Mouse (Mus musculus) effector memory CD4-positive, alpha-beta T cell, adult 7 months (primary cell): Measurements from ENCODE around the gene Trim43a. TPM values are rescaled to one million over a fixed set of nuclear protein-coding genes. Genes with fewer than 3 reads are reported as not detected.

Source experiments
- polyA plus RNA-seq: library from polyadenylated mRNA; unstranded; fragments of 100-300 nt; shearing (Covaris generic); gene quantifications from one replicate; pipeline ENCODE4 v1.2.1, GENCODE M21; 2017

The Trim43a gene
- polyA plus RNA-seq = not detected

DNA sequence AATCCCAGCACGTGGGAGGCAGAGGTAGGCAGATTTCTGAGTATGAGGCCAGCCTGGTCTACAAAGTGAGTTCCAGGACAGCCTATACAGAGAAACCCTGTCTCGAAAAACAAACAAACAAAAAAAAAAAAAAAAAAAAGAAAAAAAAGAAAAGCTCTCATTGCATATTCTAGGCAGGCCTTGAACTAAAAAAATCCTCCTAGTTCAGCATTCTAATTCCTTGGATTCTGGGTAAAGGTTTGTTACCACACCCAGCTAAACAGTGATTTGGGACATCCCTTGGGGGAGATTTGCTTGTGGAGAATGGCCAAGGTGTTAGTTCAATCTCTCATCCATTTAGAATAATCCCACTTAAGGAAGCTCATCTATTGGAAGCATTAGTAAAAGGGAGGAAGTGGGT, at the start of gene Trim43a:
TSS of gene Trim43a (plus strand) at position 301 of the 400 bp plus-strand sequence.

DNA sequence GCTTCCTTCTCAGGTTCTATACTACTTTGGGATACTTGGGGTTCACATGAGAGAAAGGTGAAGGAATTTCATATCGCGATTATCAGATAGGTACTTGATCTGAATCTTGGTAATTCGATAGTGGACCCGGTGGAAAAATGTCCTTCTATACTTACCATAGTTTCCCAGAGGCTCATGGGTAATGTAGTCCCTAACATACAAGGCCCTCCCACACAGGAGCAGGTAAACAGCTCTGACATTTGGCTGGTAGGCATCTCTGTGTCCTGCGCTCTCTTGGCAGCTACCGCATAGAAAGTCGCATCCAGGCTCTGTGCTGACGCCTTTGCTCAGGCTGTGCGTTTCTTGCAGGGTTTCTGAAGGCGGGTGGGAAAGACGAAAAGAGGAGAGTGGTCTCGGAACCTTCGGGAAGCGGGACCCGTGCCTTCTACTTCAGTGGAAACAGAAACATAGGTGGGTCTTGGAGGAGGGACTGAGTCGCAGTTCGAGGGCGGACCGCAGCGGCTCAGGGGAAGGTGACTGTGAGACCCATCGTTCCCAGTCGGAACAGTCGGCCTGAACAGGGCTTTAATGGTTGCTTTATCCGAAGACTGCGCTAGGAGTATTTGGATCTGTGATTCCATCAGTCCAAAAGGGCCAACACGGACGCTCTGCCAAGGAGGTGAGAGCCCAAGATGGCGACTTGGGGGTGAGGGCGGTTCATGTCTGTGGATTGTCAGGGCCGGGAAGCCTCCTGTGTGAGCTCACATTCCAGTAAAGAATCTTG, 32.7 kb upstream of the Trim43a start, which contains the start of gene Zfp949:
TSS of gene Zfp949 (plus strand) at position 170 of the 763 bp plus-strand sequence.

Other genes starting within 250 kb of the Trim43a start
- gene Snx14, start 141.9 kb upstream of the Trim43a start, polyA plus RNA-seq = 35.2 TPM
- not detected for gene Gm20537, start 124.3 kb upstream of the Trim43a start, polyA plus RNA-seq
- 94.7 TPM for gene Syncrip, start 98.3 kb upstream of the Trim43a start, polyA plus RNA-seq
- gene Zfp949, start 32.9 kb upstream of the Trim43a start, polyA plus RNA-seq = 23.2 TPM
- 86.9 TPM for gene Mthfsl, start 139.4 kb downstream of the Trim43a start, polyA plus RNA-seq
- gene Bcl2a1d, start 151.0 kb downstream of the Trim43a start, polyA plus RNA-seq = 814 TPM